Mouse (Mus musculus) urinary bladder, adult 2 months (tissue): Measurements from ENCODE around the gene Mob1a. TPM values are rescaled to one million over a fixed set of nuclear protein-coding genes. Genes with fewer than 3 reads are reported as not detected.
"Not testable (repeated sequence)": the region's sequence is repeated elsewhere in the genome, so short reads cannot be mapped to it uniquely, and the experiment has no call there.

Experiments
- DNase-seq: peaks from one replicate; pipeline ENCODE4 v3.0.0; 2022; ENCODE audit warnings: low spot score
- polyA plus RNA-seq: library from polyadenylated mRNA; depleted of rRNA; stranded (reverse); fragments of >200 nt; gene quantifications from 2 replicates; pipeline ENCODE4 v1.2.3, GENCODE M21; 2012

Mob1a gene
- polyA plus RNA-seq, 1 experiment = 57.1 TPM

DNA sequence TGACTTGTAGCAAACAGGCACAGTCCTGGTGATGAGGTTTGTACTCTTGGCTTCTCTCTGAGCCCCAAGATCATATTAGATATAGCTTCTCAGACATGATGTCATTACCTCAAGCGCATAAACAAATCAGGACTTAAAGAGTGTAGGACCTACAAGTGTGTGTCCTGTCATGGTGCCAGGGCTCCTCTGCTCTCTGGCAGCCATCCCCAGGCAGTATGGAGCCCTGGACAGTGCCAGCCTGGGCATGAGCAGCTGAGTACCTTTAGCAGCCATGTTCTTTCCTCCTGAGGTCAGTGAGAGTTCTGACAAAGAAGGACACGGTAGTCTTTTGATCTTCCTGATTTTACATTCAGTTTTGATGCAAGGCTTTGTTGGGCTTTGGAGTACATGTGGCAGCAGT lies 17.1 kb downstream of the Mob1a start:
- no peak for DNase-seq

DNA sequence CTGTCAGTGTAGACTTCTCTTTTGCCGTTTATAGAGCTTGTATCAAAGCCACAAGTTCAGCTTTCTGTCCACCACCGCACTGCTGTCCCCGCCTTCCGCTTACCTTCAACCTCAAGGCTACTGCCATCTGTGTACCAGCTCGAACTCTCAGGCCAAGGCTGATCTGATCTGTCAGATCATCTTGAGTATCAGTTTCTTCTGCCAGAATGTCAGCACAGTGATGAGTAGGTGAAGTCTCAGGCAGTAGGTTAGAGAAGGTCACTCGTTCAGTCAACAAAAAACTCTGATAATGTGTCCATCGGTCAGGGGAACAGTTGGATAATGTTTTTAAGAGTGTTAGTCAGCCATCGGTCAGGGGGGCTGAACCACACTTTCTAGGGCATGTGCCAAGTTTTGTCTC lies 19.5 kb downstream of the Mob1a start:
- DNase-seq = not testable (repeated sequence)

GRCm38 (mm10) chr6:83347916-83348315 lies 22.1 kb downstream of the Mob1a start:
- DNase-seq = no peak

DNA sequence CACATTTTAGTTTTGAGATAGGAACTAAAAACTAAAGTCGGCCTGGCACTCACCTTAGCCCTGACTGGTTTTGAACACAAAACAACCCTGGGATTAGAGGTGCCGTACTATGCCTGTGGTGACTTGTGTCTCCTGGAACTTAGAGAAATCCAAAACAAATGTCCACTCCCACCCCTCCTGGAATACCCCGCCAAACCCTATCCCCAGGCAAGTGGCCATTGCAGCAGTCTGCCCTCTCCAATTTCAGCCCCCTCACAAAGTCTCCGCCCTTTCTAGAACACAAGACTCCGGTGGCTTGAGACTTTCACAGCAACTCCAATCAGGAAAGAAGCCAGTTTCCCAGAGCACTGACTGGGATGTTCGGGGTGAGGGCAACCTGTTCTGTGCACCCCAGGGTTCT lies 23.1 kb downstream of the Mob1a start, which contains the start of gene Bola3:
Bola3 (plus strand) TSS at position 275 of the 400 bp plus-strand sequence.
- DNase-seq = no peak

GRCm38 (mm10) chr6:83349274-83349958 lies 23.6 kb downstream of the Mob1a start:
- DNase-seq = peak; percentile 97

DNA sequence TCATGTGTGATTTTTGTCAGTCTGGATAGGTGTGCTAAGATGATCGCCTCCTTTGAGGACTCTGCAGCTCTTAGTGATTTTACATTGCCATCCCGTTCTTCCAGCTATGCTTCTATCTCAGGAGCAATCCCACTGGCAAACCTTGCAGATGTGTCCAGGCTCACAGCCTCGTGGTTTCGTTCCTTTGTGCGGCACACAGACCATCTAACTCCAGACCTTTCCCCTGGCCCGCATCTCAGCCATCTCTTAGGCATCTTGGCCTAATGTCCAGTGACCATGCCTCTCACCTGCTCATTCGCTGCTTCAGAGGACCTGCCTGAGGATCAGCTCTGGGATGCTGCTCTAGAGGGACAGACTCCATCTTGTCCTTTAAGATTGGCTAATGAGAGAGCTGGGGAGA lies 24.4 kb downstream of the Mob1a start:
- no peak for DNase-seq

- DNase-seq = no peak
These were observed 25.1 kb downstream of the Mob1a start for GRCm38 (mm10) chr6:83350851-83351405.

DNA sequence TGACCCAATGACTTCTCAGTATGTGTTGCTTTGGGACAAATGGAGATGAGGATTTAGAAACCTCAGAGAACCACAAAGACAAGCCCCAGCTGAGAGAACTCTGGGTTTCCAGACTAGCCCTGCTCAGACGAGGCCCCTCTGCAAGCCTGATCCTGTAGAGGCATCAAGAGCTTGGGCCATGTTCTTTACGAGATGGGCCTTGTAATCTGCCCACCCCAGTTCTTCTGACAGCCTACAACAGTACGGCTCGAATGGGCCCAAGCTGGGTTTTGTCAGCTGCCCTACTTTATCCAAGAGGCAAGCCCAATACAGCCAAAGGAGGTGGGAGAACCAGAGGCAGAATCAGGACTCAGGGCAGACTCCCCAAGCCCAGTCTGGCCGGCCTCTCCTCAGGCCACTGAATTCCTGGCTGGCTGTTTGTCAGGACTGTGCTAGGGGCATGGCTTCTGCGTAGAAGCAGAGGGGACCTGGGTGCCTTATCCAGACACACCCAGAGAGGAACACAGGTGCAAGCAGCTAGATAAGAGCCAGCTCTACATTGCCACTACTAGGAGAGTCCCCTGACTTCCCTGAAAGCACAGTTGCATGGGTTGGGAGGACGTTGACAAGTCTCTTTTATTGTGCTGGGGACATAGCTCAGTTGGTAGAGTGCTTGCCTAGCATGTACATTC lies 25.8 kb downstream of the Mob1a start:
- no peak for DNase-seq

DNA sequence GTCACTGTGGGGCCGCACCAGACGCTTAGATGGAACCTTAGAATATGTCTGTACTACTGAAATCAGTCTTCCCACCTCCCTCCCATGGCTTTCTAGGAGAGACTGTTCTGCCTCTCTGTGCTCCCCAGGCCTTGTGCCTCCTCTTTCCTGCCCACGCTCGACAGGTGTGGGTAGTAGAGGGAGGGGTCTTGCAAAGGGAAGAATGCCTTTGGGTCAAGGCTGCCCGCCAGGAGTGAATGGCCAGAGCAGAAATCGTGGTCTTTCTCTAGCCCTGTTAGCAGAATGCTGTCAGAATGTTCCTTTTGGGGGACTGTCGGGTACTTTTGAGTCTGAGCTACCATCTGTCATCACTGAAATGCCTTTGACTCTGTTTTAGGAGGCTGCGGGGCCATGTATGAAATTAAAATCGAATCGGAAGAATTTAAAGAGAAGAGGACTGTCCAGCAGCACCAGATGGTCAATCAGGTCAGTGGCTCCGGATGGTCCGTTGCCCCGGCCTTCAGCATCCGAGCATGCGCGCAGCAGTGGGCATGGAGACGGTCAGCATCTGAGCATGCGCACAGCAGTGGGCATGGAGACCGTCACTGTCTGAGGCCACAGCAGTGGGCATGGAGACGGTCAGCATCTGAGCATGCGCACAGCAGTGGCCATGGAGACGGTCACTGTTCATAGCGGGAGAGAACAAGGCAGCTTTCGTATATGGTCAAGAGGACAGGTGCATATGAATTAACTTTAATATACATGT lies 27.0 kb downstream of the Mob1a start:
- DNase-seq = no peak

GRCm38 (mm10) chr6:83354856-83355781 lies 29.3 kb downstream of the Mob1a start:
- DNase-seq = no peak

DNA sequence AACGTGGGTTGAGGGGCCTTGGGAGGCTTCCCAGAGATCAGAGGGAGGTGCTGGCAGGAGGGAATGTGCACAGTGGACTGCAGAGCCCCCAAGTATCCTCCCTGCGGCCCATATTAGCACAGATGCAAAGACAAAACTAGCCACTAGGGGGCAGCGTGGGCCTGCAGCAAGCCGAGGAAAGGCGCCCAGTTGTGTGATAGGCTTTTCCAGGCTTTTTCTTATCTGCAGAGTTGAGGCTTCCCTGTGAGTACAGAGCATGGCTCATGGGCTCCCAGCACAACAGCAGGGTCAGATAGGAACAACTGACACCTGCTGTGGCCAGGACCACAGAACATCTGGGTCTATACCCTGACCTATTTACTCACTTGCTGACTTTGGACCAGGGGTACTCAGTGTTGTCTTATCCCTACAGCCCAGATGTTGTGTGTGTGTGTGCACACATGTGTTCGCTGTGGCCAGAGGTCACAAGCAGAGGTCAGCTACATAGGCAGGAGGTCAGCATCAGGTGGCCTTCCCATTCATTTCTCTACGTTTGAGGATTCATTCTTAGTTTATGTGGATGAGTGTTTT lies 30.8 kb downstream of the Mob1a start:
- peak; percentile 69 for DNase-seq

- DNase-seq = no peak
These were observed 31.6 kb downstream of the Mob1a start for GRCm38 (mm10) chr6:83357436-83357835.

GRCm38 (mm10) chr6:83361523-83362248 lies 35.9 kb downstream of the Mob1a start:
- no peak for DNase-seq

DNA sequence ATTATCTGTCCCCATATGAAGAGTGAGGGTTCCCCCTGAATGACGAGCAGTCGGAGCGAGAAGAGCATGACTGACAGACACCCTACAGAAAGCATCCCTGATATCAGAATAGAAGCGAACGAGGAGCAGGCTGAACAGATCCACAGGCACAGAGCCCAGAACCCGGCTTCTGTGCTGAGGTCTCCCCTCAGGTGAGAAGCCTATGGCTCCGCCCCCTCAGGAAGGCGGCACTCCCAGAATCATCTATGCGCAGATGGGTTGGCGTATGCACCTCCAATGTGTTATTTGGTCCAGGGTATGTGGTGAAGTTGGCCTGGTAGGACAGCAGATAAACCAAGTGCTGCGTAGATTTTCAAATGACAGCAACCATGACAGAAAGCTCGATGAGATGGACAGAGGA lies 37.3 kb downstream of the Mob1a start:
- no peak for DNase-seq

DNA sequence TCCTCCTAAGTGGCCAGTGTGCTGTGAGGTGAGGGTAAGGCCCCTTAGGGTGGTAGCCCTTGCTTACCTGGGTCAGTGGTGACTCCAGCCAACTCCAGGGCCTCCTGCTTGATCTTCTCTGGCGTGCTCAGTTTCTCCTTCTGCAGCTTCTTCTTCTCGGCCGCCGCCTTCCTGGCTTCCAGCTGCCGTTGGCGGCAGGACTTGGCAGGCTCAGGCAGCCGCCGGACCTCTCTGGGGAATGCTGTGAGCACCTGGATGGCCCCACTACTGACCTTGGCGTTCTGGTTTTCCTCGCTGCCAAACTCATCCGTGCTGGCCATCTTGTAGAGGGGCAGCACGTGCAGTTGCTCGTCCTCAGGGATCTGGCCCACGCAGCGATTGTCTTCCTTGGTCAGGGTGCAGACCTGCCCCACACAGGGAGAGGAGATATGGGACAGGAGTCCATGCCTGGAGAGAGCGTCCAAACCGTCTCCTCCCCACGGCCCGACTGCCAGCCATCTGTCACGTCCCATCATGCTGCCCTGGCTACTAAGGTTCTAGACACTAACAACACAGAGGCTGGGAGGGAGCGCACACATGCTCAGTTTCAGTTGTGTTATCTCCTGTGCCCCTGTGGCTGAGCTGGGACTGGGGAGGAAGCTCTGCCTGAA lies 44.6 kb downstream of the Mob1a start:
- DNase-seq = no peak

DNA sequence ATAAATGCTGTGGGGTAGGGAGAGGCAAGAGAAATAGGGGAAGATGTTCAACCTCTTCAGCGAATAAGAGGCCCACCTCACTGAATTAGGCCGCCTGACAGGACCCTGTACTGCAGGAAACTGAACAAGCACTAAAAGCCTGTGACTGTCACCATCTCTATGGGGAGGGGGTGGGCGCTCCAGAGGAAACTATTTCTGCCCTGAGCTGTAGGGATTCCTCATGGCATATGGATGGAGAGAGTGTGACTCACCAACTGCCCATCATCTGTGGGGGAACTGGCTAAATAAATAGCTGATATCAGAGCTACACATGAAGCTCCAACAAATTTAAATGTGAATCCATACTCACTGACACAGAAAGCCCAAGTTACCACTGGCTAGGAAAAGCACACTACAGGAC lies 45.5 kb downstream of the Mob1a start:
- no peak for DNase-seq

GRCm38 (mm10) chr6:83373704-83374300 lies 48.0 kb downstream of the Mob1a start:
- no peak for DNase-seq

DNA sequence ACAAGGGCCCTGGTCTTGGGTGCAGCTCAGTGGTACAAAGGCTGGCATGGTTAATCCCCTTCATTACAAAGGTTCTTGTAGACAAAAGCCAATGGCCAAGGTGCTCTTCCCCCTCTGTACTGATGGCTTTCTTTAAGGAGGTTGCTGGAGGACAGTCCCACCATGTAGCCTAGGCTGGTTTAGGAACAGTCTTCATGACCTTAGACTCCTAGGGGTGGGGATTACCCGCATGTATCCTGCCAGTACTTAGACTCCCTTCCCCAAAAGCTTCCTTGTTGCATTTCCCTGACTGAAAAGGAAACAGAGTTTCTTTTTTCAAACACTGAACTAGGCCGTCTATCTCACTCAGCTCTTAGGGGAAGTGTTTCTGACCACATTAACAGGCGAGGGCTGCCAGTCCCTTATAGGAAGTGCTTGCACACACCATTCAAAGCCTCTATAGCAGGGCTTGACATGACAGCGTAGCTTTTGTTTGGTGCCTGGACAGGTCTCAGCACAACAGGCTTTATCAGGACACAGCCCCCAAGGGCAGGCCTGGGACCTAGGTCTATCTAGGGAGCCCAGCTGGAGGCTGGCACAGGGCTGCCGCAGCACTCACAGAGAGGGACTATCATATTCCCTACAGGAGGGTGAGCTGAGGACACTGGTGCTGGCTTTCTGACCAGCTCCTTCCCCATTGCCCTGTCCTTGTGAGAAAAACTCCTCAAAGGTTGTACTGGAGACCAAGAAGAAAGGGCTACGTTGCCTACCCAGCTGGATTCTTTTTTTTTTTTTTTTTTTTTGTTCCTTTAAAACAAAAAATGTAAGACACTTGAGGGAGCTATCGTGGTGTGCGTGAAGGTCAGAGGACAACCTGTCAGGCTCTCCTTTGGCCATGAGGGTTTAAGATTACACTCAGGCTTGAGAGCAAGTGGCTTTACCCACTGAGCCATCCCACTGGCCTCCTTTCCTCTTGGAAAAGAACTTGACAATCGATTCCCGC lies 56.0 kb downstream of the Mob1a start:
- DNase-seq = no peak
